Mouse (Mus musculus) MEL (cell line): ENCODE measurements around the gene Ankrd24. TPM values are rescaled to one million over a fixed set of nuclear protein-coding genes. Genes with fewer than 3 reads are reported as not detected.

Experiments used
- DNase-seq: peaks from one replicate; pipeline ENCODE4 v3.0.0; 2011; ENCODE audit warnings: low read depth, low spot score
- H3K27ac ChIP-seq: 2 replicates; pipeline ENCODE4 v1.5.1; 2012; ENCODE audit warnings: low read depth, mild to moderate bottlenecking, control low read depth, low read length, moderate library complexity; ENCODE audit not compliant: control insufficient read depth
- H3K27me3 ChIP-seq, 2 experiments: fragments of 150-350 bp in 1 of 2; sonication (generic) in 1 of 2; 2 replicates each; pipeline ENCODE4 v1.6.1; 2012; ENCODE audit warnings: low read length in 2 of 2, mild to moderate bottlenecking in 2 of 2, improper control_type of control experiment in 1 of 2, moderate library complexity in 1 of 2; ENCODE audit not compliant: insufficient read depth in 2 of 2, control insufficient read depth in 1 of 2
- H3K36me3 ChIP-seq, 2 experiments: 2 replicates each; pipeline ENCODE4 v1.6.1; 2012 to 2014; ENCODE audit warnings: low read length in 2 of 2, improper control_type of control experiment in 1 of 2, inconsistent platforms in 1 of 2, mild to moderate bottlenecking in 1 of 2; ENCODE audit not compliant: insufficient read depth in 2 of 2, control insufficient read depth in 1 of 2
- H3K4me1 ChIP-seq, 2 experiments: fragments of 150-350 bp in 1 of 2; sonication (generic) in 1 of 2; 2 replicates each; pipeline ENCODE4 v1.6.1; 2012; ENCODE audit warnings: low read length in 2 of 2, improper control_type of control experiment in 1 of 2, mild to moderate bottlenecking in 1 of 2; ENCODE audit not compliant: insufficient read depth in 2 of 2, control insufficient read depth in 1 of 2
- H3K4me3 ChIP-seq, 2 experiments: fragments of 150-350 bp in 1 of 2; sonication (generic) in 1 of 2; 2 replicates each; pipeline ENCODE4 v1.5.1; 2012; ENCODE audit warnings: low read depth in 2 of 2, low read length in 2 of 2, mild to moderate bottlenecking in 2 of 2, moderate library complexity in 2 of 2, control low read depth in 1 of 2, improper control_type of control experiment in 1 of 2; ENCODE audit not compliant: control insufficient read depth in 1 of 2, insufficient read depth in 1 of 2
- H3K79me2 ChIP-seq: 2 replicates; pipeline ENCODE4 v1.6.1; 2012; ENCODE audit warnings: mild to moderate bottlenecking, low read length, moderate library complexity; ENCODE audit not compliant: control insufficient read depth, poor library complexity, insufficient read depth
- H3K9ac ChIP-seq: 2 replicates; pipeline ENCODE4 v1.6.1; 2012; ENCODE audit warnings: low read depth, mild to moderate bottlenecking, control low read depth, low read length, moderate library complexity; ENCODE audit not compliant: control insufficient read depth, poor library complexity, severe bottlenecking
- H3K9me3 ChIP-seq: fragments of 150-350 bp; sonication (generic); replicated peaks from 2 replicates; pipeline ENCODE4 v1.6.1; 2012; ENCODE audit warnings: mild to moderate bottlenecking, low read length, improper control_type of control experiment, moderate library complexity; ENCODE audit not compliant: insufficient read depth
- BHLHE40 ChIP-seq: IDR thresholded peaks from 2 replicates; pipeline ENCODE4 v1.6.1; 2012; ENCODE audit warnings: low read depth, mild to moderate bottlenecking, inconsistent platforms, low read length, improper control_type of control experiment, borderline replicate concordance
- CHD2 ChIP-seq: IDR thresholded peaks from 2 replicates; pipeline ENCODE4 v1.6.1; 2011; ENCODE audit warnings: low read length, improper control_type of control experiment
- ELF1 ChIP-seq: IDR thresholded peaks from 2 replicates; pipeline ENCODE4 v1.6.1; 2014; ENCODE audit warnings: low read depth, mild to moderate bottlenecking, inconsistent platforms, low read length, improper control_type of control experiment, moderate library complexity
- EP300 ChIP-seq, 2 experiments: IDR thresholded peaks; 2 replicates each; pipeline ENCODE4 v1.6.1; 2011; ENCODE audit warnings: improper control_type of control experiment in 2 of 2, low read length in 2 of 2, low read depth in 1 of 2, mild to moderate bottlenecking in 1 of 2
- ETS1 ChIP-seq: IDR thresholded peaks from 2 replicates; pipeline ENCODE4 v1.6.1; 2012; ENCODE audit warnings: low read depth, mild to moderate bottlenecking, inconsistent platforms, low read length, improper control_type of control experiment, moderate library complexity
- GABPA ChIP-seq: IDR thresholded peaks from 2 replicates; pipeline ENCODE4 v1.6.1; 2012; ENCODE audit warnings: low read depth, mild to moderate bottlenecking, inconsistent platforms, low read length, improper control_type of control experiment, moderate library complexity
- GATA1 ChIP-seq: IDR thresholded peaks from 2 replicates; pipeline ENCODE4 v1.6.1; 2011; ENCODE audit warnings: low read depth, low read length, improper control_type of control experiment
- HCFC1 ChIP-seq: IDR thresholded peaks from 2 replicates; pipeline ENCODE4 v1.6.1; 2012; ENCODE audit warnings: low read depth, mild to moderate bottlenecking, inconsistent platforms, low read length, improper control_type of control experiment, moderate library complexity
- KAT2A ChIP-seq: conservative IDR thresholded peaks from 2 replicates; pipeline ENCODE4 v1.6.1; 2012; ENCODE audit warnings: low read depth, low read length, improper control_type of control experiment, inconsistent platforms
- MAX ChIP-seq: IDR thresholded peaks from 2 replicates; pipeline ENCODE4 v1.6.1; 2011; ENCODE audit warnings: low read length, improper control_type of control experiment
- MAZ ChIP-seq: IDR thresholded peaks from 2 replicates; pipeline ENCODE4 v1.6.1; 2012; ENCODE audit warnings: low read depth, mild to moderate bottlenecking, inconsistent platforms, low read length, improper control_type of control experiment
- MEF2A ChIP-seq: IDR thresholded peaks from 2 replicates; pipeline ENCODE4 v1.6.1; 2014; ENCODE audit warnings: low read depth, mild to moderate bottlenecking, inconsistent platforms, low read length, improper control_type of control experiment; ENCODE audit not compliant: poor library complexity, insufficient replicate concordance, severe bottlenecking; ENCODE audit errors: extremely low read depth
- MYB ChIP-seq: IDR thresholded peaks from 2 replicates; pipeline ENCODE4 v1.6.1; 2011; ENCODE audit warnings: mild to moderate bottlenecking, low read depth, low read length, improper control_type of control experiment
- MYC ChIP-seq: IDR thresholded peaks from 2 replicates; pipeline ENCODE4 v1.6.1; 2011; ENCODE audit warnings: low read depth, mild to moderate bottlenecking, low read length, improper control_type of control experiment, moderate library complexity
- POLR2A ChIP-seq, 2 experiments: IDR thresholded peaks; 2 replicates each; pipeline ENCODE4 v1.6.1; 2011 to 2012; ENCODE audit warnings: low read length in 2 of 2, mild to moderate bottlenecking in 2 of 2, control low read depth in 1 of 2, improper control_type of control experiment in 1 of 2, low read depth in 1 of 2, moderate library complexity in 1 of 2; ENCODE audit not compliant: control insufficient read depth in 1 of 2, insufficient read depth in 1 of 2, poor library complexity in 1 of 2
- RAD21 ChIP-seq: IDR thresholded peaks from 2 replicates; pipeline ENCODE4 v1.6.1; 2011; ENCODE audit warnings: mild to moderate bottlenecking, low read depth, low read length, improper control_type of control experiment
- SMC3 ChIP-seq: IDR thresholded peaks from 2 replicates; pipeline ENCODE4 v1.6.1; 2011; ENCODE audit warnings: low read depth, low read length, improper control_type of control experiment
- TAL1 ChIP-seq: IDR thresholded peaks from 2 replicates; pipeline ENCODE4 v1.6.1; 2012; ENCODE audit warnings: mild to moderate bottlenecking, inconsistent platforms, low read length, moderate library complexity, mixed read lengths
- TBP ChIP-seq: IDR thresholded peaks from 2 replicates; pipeline ENCODE4 v1.8.0; 2011; ENCODE audit warnings: low read depth, low read length, improper control_type of control experiment
- USF1 ChIP-seq: IDR thresholded peaks from 2 replicates; pipeline ENCODE4 v1.6.1; 2014; ENCODE audit warnings: low read depth, mild to moderate bottlenecking, inconsistent platforms, low read length, improper control_type of control experiment, moderate library complexity
- USF2 ChIP-seq, 2 experiments: IDR thresholded peaks; 2 replicates each; pipeline ENCODE4 v1.6.1; 2011 to 2012; ENCODE audit warnings: improper control_type of control experiment in 2 of 2, low read length in 2 of 2, borderline replicate concordance in 1 of 2, inconsistent platforms in 1 of 2, low read depth in 1 of 2, mild to moderate bottlenecking in 1 of 2; ENCODE audit not compliant: insufficient read depth in 1 of 2
- ZC3H11A ChIP-seq: IDR thresholded peaks from 2 replicates; pipeline ENCODE4 v1.6.1; 2012; ENCODE audit warnings: low read depth, mild to moderate bottlenecking, inconsistent platforms, low read length, improper control_type of control experiment
- ZKSCAN1 ChIP-seq: IDR thresholded peaks from 2 replicates; pipeline ENCODE4 v1.6.1; 2012; ENCODE audit warnings: low read depth, mild to moderate bottlenecking, inconsistent platforms, low read length, improper control_type of control experiment, moderate library complexity
- ZMIZ1 ChIP-seq: IDR thresholded peaks from 2 replicates; pipeline ENCODE4 v1.6.1; 2012; ENCODE audit warnings: low read depth, mild to moderate bottlenecking, inconsistent platforms, low read length, improper control_type of control experiment, moderate library complexity
- polyA plus RNA-seq, 2 experiments: library from polyadenylated mRNA; stranded (reverse) in 1 of 2; unstranded in 1 of 2; fragments of >175 nt in 1 of 2; fragments of >200 nt in 1 of 2; gene quantifications; 2 replicates each; pipeline versions ENCODE4 v1.2.1 to v1.2.4; 2012; ENCODE audit warnings: low replicate concordance in 2 of 2, low read depth in 1 of 2; ENCODE audit not compliant: insufficient read length in 2 of 2, insufficient read depth in 1 of 2, missing spikeins in 1 of 2
- total RNA-seq: library from RNA; depleted of rRNA; stranded (reverse); fragments of 300-350 nt; gene quantifications from 2 replicates; pipeline ENCODE4 v1.2.3, GENCODE M21; 2012

Ankrd24 gene
- total and polyA plus RNA-seq, 3 experiments = 4.5 to 14.6 TPM; not detected in 1

DNA sequence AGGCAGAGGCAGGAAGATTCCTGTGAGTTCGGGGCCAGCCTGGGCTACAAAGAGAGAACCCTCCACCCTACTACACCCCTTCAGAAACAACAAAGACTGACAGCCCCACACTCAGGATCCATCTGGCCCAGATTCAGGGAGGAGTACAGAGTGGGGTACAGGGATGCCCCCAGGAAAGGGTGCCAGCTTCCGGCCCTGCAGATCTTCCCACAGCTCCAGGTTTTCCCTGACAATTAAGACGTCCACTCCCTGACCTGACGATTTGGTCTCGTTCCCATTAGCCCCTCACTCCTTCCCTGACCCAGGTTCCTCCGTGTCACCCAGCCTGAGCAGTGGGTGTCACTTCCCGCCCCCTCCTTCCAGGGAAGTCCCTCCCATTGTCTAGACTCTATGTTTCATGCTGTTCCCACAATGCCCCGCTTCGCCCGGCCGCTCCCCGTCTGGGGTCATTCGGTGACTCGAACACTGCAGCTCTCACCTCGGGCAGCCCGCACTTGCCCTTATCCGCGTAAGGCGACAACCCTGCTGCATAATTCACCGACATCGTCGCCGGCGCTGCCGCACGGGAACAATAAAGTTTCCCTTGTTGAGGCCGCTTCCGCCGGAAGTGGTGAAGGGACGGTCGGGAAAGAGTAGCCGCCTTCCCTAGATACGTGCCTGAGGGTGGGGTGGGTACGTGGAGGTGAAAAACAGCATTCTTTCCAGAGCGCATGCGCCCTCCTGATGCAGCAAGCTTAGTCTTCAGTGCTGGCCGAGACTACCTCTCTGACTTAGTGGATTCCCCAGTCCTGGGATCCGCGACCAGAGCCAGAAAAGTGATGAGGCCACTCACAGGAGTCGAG, 1.1 kb upstream of the Ankrd24 start, which contains the start of gene Sirt6 (continued):
- TF ChIP-seq ZKSCAN1 = no peak
- TF ChIP-seq ELF1 = peak; percentile 70
- no peak for TF ChIP-seq USF1
- no peak for TF ChIP-seq ZC3H11A

DNA sequence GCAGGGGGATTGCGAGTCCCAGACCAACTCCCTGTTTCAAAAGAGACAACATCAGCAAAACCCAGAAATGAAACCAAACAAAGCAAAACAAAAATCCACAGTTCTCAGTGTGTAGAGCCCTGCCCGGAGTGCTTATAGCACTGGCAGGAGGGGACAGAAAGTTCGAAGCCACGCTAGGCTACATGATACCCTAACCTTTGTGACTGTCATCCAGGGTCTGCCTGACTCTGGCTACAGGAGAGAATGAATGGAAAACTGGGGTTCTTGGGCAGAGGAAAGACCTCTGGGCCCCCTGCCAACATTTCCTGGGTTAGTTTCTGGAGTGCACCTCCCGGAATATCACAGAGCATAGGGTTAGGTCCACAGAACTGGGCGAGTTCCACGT, 512 bp upstream of the Ankrd24 start:
- H3K9me3 ChIP-seq = no peaks in the 10 kb centered on the region
- TF ChIP-seq ZMIZ1 = no peak
- TF ChIP-seq, all 39 proteins: peak for 0
- Histone ChIP-seq H3K4me3 (peak overlapping the region; percentile 70 to 90), H3K36me3 (no peaks in the 10 kb centered on the region; a peak in 1 of 4 replicates), H3K27ac (peak overlapping the region; percentile 93), H3K9ac (peak overlapping the region; percentile 93), H3K4me1 (peaks cover 2 to 19% of the 10 kb centered on the region in 2 experiments; a peak in 3 of 4 replicates), H3K79me2 (peaks cover 4% of the 10 kb centered on the region; the same call in 1 of the 2 replicates), H3K27me3 (no peaks in the 10 kb centered on the region)
- no peak for DNase-seq

DNA sequence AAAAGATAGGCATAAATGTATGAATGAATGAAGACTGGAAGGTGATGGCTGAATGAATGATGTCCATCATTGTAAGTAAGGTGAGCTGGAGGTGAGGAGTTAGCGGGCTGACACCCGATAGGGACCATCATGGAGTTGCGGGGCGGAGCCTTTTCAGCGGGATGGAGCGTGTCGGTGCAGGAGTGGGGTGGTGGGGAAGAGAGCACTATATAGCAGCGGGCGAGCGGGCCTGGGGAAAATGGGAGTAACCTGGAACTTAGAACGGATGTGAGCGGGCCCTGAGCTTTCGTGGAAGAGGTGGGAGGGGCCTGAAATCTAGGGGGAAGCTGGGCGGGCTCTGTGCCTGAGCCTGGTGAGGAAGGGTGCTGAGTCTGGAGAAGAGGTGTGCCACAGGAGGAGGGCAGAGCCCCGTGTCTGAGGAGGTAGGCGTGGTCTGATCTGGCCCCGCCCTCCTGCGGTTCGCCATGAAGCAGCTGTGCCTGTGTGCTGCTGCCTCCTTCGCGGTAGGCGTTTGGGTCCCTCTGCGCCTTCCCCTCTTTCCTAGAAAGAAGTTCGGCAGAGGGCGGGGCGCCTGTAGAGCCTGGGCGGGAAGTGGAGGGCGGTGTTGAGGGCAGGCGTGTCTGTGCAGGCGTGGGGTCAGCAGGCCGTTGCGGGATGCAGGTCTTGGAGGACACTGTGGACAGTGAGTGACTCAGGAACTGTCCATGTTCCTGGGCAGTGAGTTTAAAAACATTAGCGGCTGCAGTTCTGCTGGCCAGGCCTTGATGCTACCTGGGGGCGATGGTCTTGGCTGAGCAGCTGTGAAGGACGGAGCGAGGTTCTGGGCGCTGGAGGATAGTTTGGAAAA, 5.1 kb downstream of the Ankrd24 start:
- H3K79me2 ChIP-seq = no peaks in the 10 kb centered on the region
- peak overlapping the region; percentile 49 for H3K9ac ChIP-seq
- no peaks in the 10 kb centered on the region for H3K9me3 ChIP-seq
- H3K27ac ChIP-seq = no peak overlapping the region
- H3K27me3 ChIP-seq = no peaks in the 10 kb centered on the region
- peaks cover 0 to 6% of the 10 kb centered on the region in 2 experiments; a peak in 2 of 4 replicates for H3K36me3 ChIP-seq
- H3K4me3 ChIP-seq = peak overlapping the region; percentile 50 to 53
- DNase-seq = peak; percentile 97
- H3K4me1 ChIP-seq = peaks cover 0 to 12% of the 10 kb centered on the region in 2 experiments; a peak in 3 of 4 replicates
- no peak for TF ChIP-seq MEF2A
- TF ChIP-seq USF2 (IDR thresholded peaks at IDR 0.05; ENCODE audit: borderline replicate concordance in 1 of 2, insufficient read depth in 1 of 2, low read depth in 1 of 2, low read length in 2 of 2) = no peak
- TF ChIP-seq KAT2A = no peak
- no peak for TF ChIP-seq TBP
- TF ChIP-seq HCFC1 = peak; percentile 59; the same call in 1 of the 2 replicates
- TF ChIP-seq MYB = no peak
- TF ChIP-seq SMC3 = no peak
- TF ChIP-seq ZMIZ1 = 0 out of 2 replicates have a peak, but pooled peaks have one; percentile 21
- TF ChIP-seq POLR2A (IDR thresholded peaks at IDR 0.05; ENCODE audit: control insufficient read depth in 1 of 2, insufficient read depth in 1 of 2, low read depth in 1 of 2, low read length in 2 of 2, poor library complexity in 1 of 2) = peak in 1 of 2 experiments; percentile 54; a peak in 1 of 4 replicates
- no peak for TF ChIP-seq EP300 (IDR thresholded peaks at IDR 0.05; ENCODE audit: low read depth in 1 of 2, low read length in 2 of 2)
- TF ChIP-seq MAZ = peak; percentile 70; the same call in 1 of the 2 replicates
- TF ChIP-seq TAL1 = no peak
- TF ChIP-seq ELF1 = 0 out of 2 replicates have a peak, but pooled peaks have one; percentile 27
- TF ChIP-seq ZKSCAN1 = no peak
- TF ChIP-seq GATA1 = no peak
- no peak for TF ChIP-seq GABPA
- peak; percentile 39; the same call in 1 of the 2 replicates for TF ChIP-seq MAX
- TF ChIP-seq RAD21 = no peak
- no peak for TF ChIP-seq BHLHE40
- no peak for TF ChIP-seq MYC
- TF ChIP-seq CHD2 = no peak
- TF ChIP-seq ETS1 = peak; percentile 40; the same call in 1 of the 2 replicates
